Mouse (Mus musculus): ENCODE measurements around the gene Ralgapb. TPM values are rescaled to one million over a fixed set of nuclear protein-coding genes. Genes with fewer than 3 reads are reported as not detected.

The Ralgapb gene
- 20.3 and 23.0 TPM in 2 replicates for total RNA-seq (2012; rRNA removed)

DNA sequence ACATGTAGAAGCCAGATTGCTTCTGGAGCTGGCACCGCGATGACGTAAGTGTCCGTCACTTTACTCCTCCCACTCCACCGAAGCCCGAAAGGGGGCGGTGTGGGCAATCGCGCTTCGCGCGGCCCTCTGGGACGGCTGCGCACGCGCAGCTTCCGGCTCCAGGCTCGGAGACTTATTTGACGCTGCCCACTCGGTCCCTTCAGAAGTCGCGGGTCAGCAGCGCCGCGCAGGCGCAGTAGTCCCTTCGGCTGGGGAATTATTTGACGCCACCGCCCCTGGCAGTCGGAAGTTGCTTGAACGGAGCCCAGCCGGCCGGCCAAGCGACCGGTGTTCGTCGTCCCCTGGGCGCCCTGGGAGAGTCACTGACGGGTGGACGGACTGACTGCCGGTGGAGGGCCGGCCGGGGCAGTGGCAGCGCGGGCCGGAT lies at the start of gene Ralgapb:
Gene Ralgapb (plus strand): TSS at position 254 of the 427 bp plus-strand sequence.
- Histone ChIP-seq H3K9ac (ENCODE audit: insufficient read depth, low read depth, low read length, poor library complexity, severe bottlenecking) (peak within 1 kb of the TSS; percentile 96), H3K9me3 (ENCODE audit: control insufficient read depth, insufficient read depth, low read depth, low read length) (no peaks in the 10 kb centered on the region), H3K4me3 (ENCODE audit: insufficient read depth in 1 of 2, low read depth in 1 of 2, low read length in 2 of 2, poor library complexity in 1 of 2, severe bottlenecking in 1 of 2) (peak within 1 kb of the TSS; percentile 77 to 88), H3K4me1 (ENCODE audit: control insufficient read depth in 2 of 2, insufficient read depth in 2 of 2, low read length in 2 of 2, poor library complexity in 1 of 2) (peaks cover 0 to 4% of the 10 kb centered on the region in 2 experiments; a peak in 1 of 4 replicates), H3K27ac (ENCODE audit: insufficient read depth, low read depth, low read length, poor library complexity, severe bottlenecking) (peak within 1 kb of the TSS; percentile 32), H3K36me3 (ENCODE audit: control insufficient read depth, insufficient read depth, low read length, poor library complexity, severe bottlenecking) (no peaks in the 10 kb centered on the region)
- TF ChIP-seq CHD2 (IDR thresholded peaks at IDR 0.05; ENCODE audit: low read depth, low read length) (no peak), HCFC1 (IDR thresholded peaks at IDR 0.05; ENCODE audit: borderline replicate concordance, insufficient read depth, low read length) (peak; percentile 79)
- in situ Hi-C loops (cut with MboI; ENCODE audit: low sequenced_read_pairs in 2 of 2, unreplicated experiment in 2 of 2): no loop called here
- DNase-seq (ENCODE audit: low read depth, low spot score): peak; percentile 95

GRCm38 (mm10) chr2:158360873-158361677 lies 48.6 kb upstream of the Ralgapb start:
- H3K9ac ChIP-seq (ENCODE audit: insufficient read depth, low read depth, low read length, poor library complexity, severe bottlenecking): peak overlapping the region; percentile 97
- TF ChIP-seq MAFK (IDR thresholded peaks at IDR 0.05; ENCODE audit: insufficient read depth, low read depth, low read length): no peak
- peak; percentile 66; the same call in 1 of the 2 replicates for TF ChIP-seq HCFC1 (IDR thresholded peaks at IDR 0.05; ENCODE audit: borderline replicate concordance, insufficient read depth, low read length)
- peak; percentile 97 for TF ChIP-seq ZNF384 (IDR thresholded peaks at IDR 0.05; ENCODE audit: low read depth, low read length)
- peak; percentile 75 for DNase-seq (ENCODE audit: low read depth, low spot score)
- no peaks in the 10 kb centered on the region for H3K9me3 ChIP-seq (ENCODE audit: control insufficient read depth, insufficient read depth, low read depth, low read length)
- peaks cover 2 to 10% of the 10 kb centered on the region in 2 experiments; a peak in 2 of 4 replicates for H3K4me1 ChIP-seq (ENCODE audit: control insufficient read depth in 2 of 2, insufficient read depth in 2 of 2, low read length in 2 of 2, poor library complexity in 1 of 2)
- in situ Hi-C loops (cut with MboI; ENCODE audit: low sequenced_read_pairs in 2 of 2, unreplicated experiment in 2 of 2): no loop called here
- peaks cover 49% of the 10 kb centered on the region for H3K36me3 ChIP-seq (ENCODE audit: control insufficient read depth, insufficient read depth, low read length, poor library complexity, severe bottlenecking)
- peak overlapping the region; percentile 83 for H3K27ac ChIP-seq (ENCODE audit: insufficient read depth, low read depth, low read length, poor library complexity, severe bottlenecking)
- peak overlapping the region; percentile 85 to 94 for H3K4me3 ChIP-seq (ENCODE audit: insufficient read depth in 1 of 2, low read depth in 1 of 2, low read length in 2 of 2, poor library complexity in 1 of 2, severe bottlenecking in 1 of 2)

- Histone ChIP-seq H3K4me3 (ENCODE audit: insufficient read depth in 1 of 2, low read depth in 1 of 2, low read length in 2 of 2, poor library complexity in 1 of 2, severe bottlenecking in 1 of 2) (peak overlapping the region; percentile 19 to 85; a peak in 3 of 4 replicates), H3K4me1 (ENCODE audit: control insufficient read depth in 2 of 2, insufficient read depth in 2 of 2, low read length in 2 of 2, poor library complexity in 1 of 2) (peaks cover 2 to 10% of the 10 kb centered on the region in 2 experiments; a peak in 2 of 4 replicates), H3K27ac (ENCODE audit: insufficient read depth, low read depth, low read length, poor library complexity, severe bottlenecking) (peak overlapping the region; percentile 59; the same call in 1 of the 2 replicates), H3K9ac (ENCODE audit: insufficient read depth, low read depth, low read length, poor library complexity, severe bottlenecking) (peak overlapping the region; percentile 69; the same call in 1 of the 2 replicates), H3K36me3 (ENCODE audit: control insufficient read depth, insufficient read depth, low read length, poor library complexity, severe bottlenecking) (peaks cover 41% of the 10 kb centered on the region), H3K9me3 (ENCODE audit: control insufficient read depth, insufficient read depth, low read depth, low read length) (no peaks in the 10 kb centered on the region)
- in situ Hi-C loops (cut with MboI; ENCODE audit: low sequenced_read_pairs in 2 of 2, unreplicated experiment in 2 of 2): no loop called here
- TF ChIP-seq ZC3H11A (IDR thresholded peaks at IDR 0.05; ENCODE audit: borderline replicate concordance, low read depth, low read length): 0 out of 2 replicates have a peak, but pooled peaks have one; percentile 29
- no peak for TF ChIP-seq CHD2 (IDR thresholded peaks at IDR 0.05; ENCODE audit: low read depth, low read length)
- no peak for DNase-seq (ENCODE audit: low read depth, low spot score)
Measured at GRCm38 (mm10) chr2:158361678-158362320, 47.8 kb upstream of the Ralgapb start.

DNA sequence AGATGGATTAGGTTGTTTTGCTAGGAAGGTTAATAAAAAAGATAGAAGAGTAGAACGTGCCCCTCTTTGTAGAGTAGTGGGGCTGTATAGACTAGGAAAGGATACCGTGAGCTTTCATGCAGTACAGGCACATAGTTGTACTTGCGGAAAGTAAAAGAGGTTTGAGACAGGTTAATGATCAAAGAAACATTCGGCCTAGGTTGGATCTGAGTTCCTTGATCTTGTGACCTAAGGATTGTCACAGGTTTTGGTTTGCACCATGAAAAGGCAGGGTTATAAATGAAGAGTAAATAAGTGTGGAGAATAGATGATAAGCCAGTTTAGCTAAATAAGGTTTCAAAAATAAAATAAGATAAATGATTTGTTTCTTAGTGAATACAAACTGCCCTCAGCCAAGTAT lies 45.5 kb upstream of the Ralgapb start:
- no peak overlapping the region for H3K4me3 ChIP-seq (ENCODE audit: insufficient read depth in 1 of 2, low read depth in 1 of 2, low read length in 2 of 2, poor library complexity in 1 of 2, severe bottlenecking in 1 of 2)
- H3K9me3 ChIP-seq (ENCODE audit: control insufficient read depth, insufficient read depth, low read depth, low read length): no peaks in the 10 kb centered on the region
- H3K4me1 ChIP-seq (ENCODE audit: control insufficient read depth in 2 of 2, insufficient read depth in 2 of 2, low read length in 2 of 2, poor library complexity in 1 of 2): peaks cover 2 to 6% of the 10 kb centered on the region in 2 experiments; a peak in 2 of 4 replicates
- no peak for DNase-seq (ENCODE audit: low read depth, low spot score)
- in situ Hi-C loops (cut with MboI; ENCODE audit: low sequenced_read_pairs in 2 of 2, unreplicated experiment in 2 of 2): no loop called here
- H3K27ac ChIP-seq (ENCODE audit: insufficient read depth, low read depth, low read length, poor library complexity, severe bottlenecking): no peak overlapping the region
- H3K36me3 ChIP-seq (ENCODE audit: control insufficient read depth, insufficient read depth, low read length, poor library complexity, severe bottlenecking): peaks cover 18% of the 10 kb centered on the region
- H3K9ac ChIP-seq (ENCODE audit: insufficient read depth, low read depth, low read length, poor library complexity, severe bottlenecking): no peak overlapping the region
- TF ChIP-seq MAFK (IDR thresholded peaks at IDR 0.05; ENCODE audit: insufficient read depth, low read depth, low read length) (no peak), HCFC1 (IDR thresholded peaks at IDR 0.05; ENCODE audit: borderline replicate concordance, insufficient read depth, low read length) (no peak), CHD2 (IDR thresholded peaks at IDR 0.05; ENCODE audit: low read depth, low read length) (no peak), ZC3H11A (IDR thresholded peaks at IDR 0.05; ENCODE audit: borderline replicate concordance, low read depth, low read length) (no peak), ZNF384 (IDR thresholded peaks at IDR 0.05; ENCODE audit: low read depth, low read length) (no peak)
